Mouse (Mus musculus) midbrain, embryonic 16.5 days (tissue): ENCODE results near the gene Erbb4. TPM values are rescaled to one million over a fixed set of nuclear protein-coding genes. Genes with fewer than 3 reads are reported as not detected.
"Not testable (repeated sequence)": the region's sequence is repeated elsewhere in the genome, so short reads cannot be mapped to it uniquely, and the experiment has no call there.

Experiments
- ATAC-seq: fragments of 200-750 bp; cut with Nextera tagmentation; 2 replicates; pipeline ENCODE4 v1.8.0; 2017; ENCODE audit warnings: moderate TSS enrichment
- H3K27ac ChIP-seq: fragments of 300-500 bp; sonication (generic); 2 replicates; pipeline ENCODE4 v1.5.1; 2014; ENCODE audit warnings: mild to moderate bottlenecking, low read length, mixed read lengths
- H3K27me3 ChIP-seq: fragments of 300-500 bp; sonication (generic); 2 replicates; pipeline ENCODE4 v1.6.1; 2014; ENCODE audit warnings: low read depth, low read length, mixed read lengths; ENCODE audit not compliant: control insufficient read depth, insufficient read depth
- H3K36me3 ChIP-seq: fragments of 300-500 bp; sonication (generic); 2 replicates; pipeline ENCODE4 v1.6.1; 2014; ENCODE audit warnings: mild to moderate bottlenecking, low read length, moderate library complexity, mixed read lengths; ENCODE audit not compliant: control insufficient read depth, insufficient read depth
- H3K4me1 ChIP-seq: fragments of 300-500 bp; sonication (generic); 2 replicates; pipeline ENCODE4 v1.6.1; 2014; ENCODE audit warnings: mild to moderate bottlenecking, low read length, mixed read lengths; ENCODE audit not compliant: control insufficient read depth, insufficient read depth
- H3K4me2 ChIP-seq: fragments of 300-500 bp; sonication (generic); 2 replicates; pipeline ENCODE4 v1.6.1; 2014; ENCODE audit warnings: mild to moderate bottlenecking, low read length, mixed read lengths
- H3K4me3 ChIP-seq: fragments of 300-500 bp; sonication (generic); 2 replicates; pipeline ENCODE4 v1.5.1; 2014; ENCODE audit warnings: low read depth, mild to moderate bottlenecking, low read length, moderate library complexity, mixed read lengths
- H3K9ac ChIP-seq: fragments of 300-500 bp; sonication (generic); 2 replicates; pipeline ENCODE4 v1.6.1; 2014; ENCODE audit warnings: low read depth, low read length, mixed read lengths
- H3K9me3 ChIP-seq: fragments of 300-500 bp; sonication (generic); replicated peaks from 2 replicates; pipeline ENCODE4 v1.6.1; 2014; ENCODE audit warnings: mild to moderate bottlenecking, low read length, mixed read lengths; ENCODE audit not compliant: control insufficient read depth, poor library complexity, severe bottlenecking
- WGBS: fragments of 180-500 bp; shearing (Covaris S2); extraction: QIAGEN DNeasy Blood & Tissue Kit; methylation state at CpG from one replicate; pipeline ENCODE4 v1.1.7; 2014; 5-methylcytosine and 5-hydroxymethylcytosine counted together
- polyA plus RNA-seq: library from polyadenylated mRNA; unstranded; fragments of >200 nt; fragmentation: Nextera tagmentation; extraction: Ambion mirVana; gene quantifications from 2 replicates; pipeline ENCODE4 v1.2.1, GENCODE M21; 2015

Gene Erbb4
- polyA plus RNA-seq, 1 experiment from 2014 or later = 10.5 TPM

DNA sequence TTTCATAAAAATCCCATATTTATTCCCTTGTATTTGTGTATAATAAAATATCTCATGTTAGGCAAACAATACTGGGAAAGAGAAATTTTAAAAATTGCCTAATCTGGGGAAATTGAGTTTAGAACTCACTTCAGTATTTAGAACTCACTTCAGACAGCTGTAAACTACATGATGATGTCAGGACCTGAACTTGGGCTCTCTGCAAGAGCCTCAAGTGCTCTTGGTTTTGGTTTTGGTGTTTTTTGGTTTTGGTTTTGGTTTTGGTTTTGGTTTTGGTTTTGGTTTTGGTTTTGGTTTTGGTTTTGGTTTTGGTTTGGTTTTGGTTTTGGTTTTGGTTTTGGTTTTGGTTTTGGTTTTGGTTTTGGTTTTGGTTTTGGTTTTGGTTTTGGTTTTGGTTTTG, 341.8 kb downstream of the Erbb4 start:
- H3K9me3 ChIP-seq, H3K4me2 ChIP-seq, H3K36me3 ChIP-seq, H3K4me1 ChIP-seq, H3K27ac ChIP-seq, ATAC-seq, H3K9ac ChIP-seq, H3K4me3 ChIP-seq, H3K27me3 ChIP-seq: not testable (repeated sequence)

DNA sequence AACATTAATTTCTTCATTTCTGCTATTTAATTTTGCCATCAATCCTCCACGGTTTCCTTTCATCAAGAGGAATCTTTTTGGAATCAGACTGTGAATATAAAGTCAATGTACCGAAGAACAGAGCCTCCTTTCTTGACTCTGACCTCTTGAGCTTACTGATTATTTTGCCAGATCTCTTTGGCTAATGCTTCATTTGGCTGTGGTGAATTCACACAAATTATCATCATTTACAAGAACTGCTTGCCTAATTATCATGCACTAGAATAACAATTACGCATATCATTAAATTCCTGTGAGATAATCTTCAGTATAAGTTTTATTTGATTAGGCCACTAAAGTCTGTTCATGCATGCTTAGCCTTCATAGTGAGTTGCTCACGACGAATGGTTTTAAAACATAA, 345.4 kb downstream of the Erbb4 start:
- no peaks in the 10 kb centered on the region for H3K9me3 ChIP-seq
- H3K4me1 ChIP-seq = no peaks in the 10 kb centered on the region
- no peak overlapping the region for H3K9ac ChIP-seq
- no peak overlapping the region for H3K27ac ChIP-seq
- no peak overlapping the region for H3K4me2 ChIP-seq
- no peak overlapping the region for H3K4me3 ChIP-seq
- 57% methylated on average over 5 of the region's 5 CpGs for WGBS
- no peaks in the 10 kb centered on the region for H3K36me3 ChIP-seq
- no peak for ATAC-seq
- no peaks in the 10 kb centered on the region for H3K27me3 ChIP-seq

DNA sequence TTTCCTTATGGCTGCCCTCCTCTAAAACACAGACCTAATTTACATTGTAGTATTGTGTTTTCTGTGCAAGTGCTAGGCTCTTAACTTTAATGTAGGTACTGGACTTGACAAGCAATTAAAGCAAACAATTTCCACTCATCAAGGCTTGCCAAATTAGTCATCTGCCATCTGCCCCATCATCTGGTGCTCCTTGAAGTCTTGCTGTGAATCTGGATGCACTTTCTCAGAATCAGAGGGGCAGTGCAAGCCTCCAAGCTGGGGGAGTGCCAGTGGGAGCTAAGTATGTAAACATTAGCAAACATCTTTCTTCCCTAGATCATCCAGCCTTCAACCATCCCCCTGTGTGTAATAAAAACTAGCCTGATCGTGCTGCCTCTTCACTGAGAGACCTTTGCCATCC, 358.9 kb downstream of the Erbb4 start:
- ATAC-seq = no peak

GRCm38 (mm10) chr1:68681478-68681877, 426.4 kb downstream of the Erbb4 start:
- no peak for ATAC-seq
- Histone ChIP-seq H3K36me3 (no peaks in the 10 kb centered on the region), H3K9ac (no peak overlapping the region), H3K4me1 (no peaks in the 10 kb centered on the region), H3K9me3 (no peaks in the 10 kb centered on the region), H3K27me3 (no peaks in the 10 kb centered on the region), H3K4me3 (no peak overlapping the region), H3K27ac (no peak overlapping the region), H3K4me2 (no peak overlapping the region)

More for the DNA sequence above, 358.9 kb downstream of the Erbb4 start:
- Histone ChIP-seq H3K4me2 (no peak overlapping the region), H3K36me3 (no peaks in the 10 kb centered on the region), H3K27me3 (no peaks in the 10 kb centered on the region), H3K9ac (no peak overlapping the region), H3K9me3 (no peaks in the 10 kb centered on the region), H3K4me3 (no peak overlapping the region), H3K27ac (no peak overlapping the region), H3K4me1 (peaks cover 3% of the 10 kb centered on the region; the same call in 1 of the 2 replicates)
- 19% methylated on average over 1 of the region's 1 CpGs for WGBS

DNA sequence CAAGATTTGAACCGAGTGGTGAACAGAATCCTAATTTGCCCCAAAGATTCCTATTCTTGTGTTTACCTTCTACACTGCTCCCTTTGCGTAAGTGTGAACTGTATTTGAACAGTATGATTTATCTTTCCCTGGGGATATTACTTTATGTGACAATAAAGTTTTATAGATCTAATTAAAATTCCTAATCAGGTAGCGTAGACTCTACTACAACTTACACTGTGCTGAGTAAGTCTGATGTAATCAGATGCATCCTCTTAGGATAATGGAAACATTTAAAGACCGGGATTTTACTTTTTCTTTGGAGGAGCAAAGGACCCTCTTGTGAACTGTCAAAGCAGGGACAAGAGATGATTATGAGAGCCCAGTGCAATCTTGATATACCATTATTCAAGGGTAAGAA, 433.2 kb downstream of the Erbb4 start:
- Histone ChIP-seq H3K4me1 (no peaks in the 10 kb centered on the region), H3K4me3 (no peak overlapping the region), H3K27me3 (no peaks in the 10 kb centered on the region), H3K27ac (no peak overlapping the region), H3K9me3 (no peaks in the 10 kb centered on the region), H3K36me3 (no peaks in the 10 kb centered on the region), H3K4me2 (no peak overlapping the region), H3K9ac (no peak overlapping the region)
- 87% methylated on average over 4 of the region's 4 CpGs for WGBS
- no peak for ATAC-seq

GRCm38 (mm10) chr1:68666831-68667601, 440.8 kb downstream of the Erbb4 start:
- H3K9ac ChIP-seq = no peak overlapping the region
- no peak overlapping the region for H3K4me3 ChIP-seq
- no peaks in the 10 kb centered on the region for H3K27me3 ChIP-seq
- no peak overlapping the region for H3K4me2 ChIP-seq
- no peaks in the 10 kb centered on the region for H3K36me3 ChIP-seq
- no peaks in the 10 kb centered on the region for H3K4me1 ChIP-seq
- WGBS = 82% methylated on average over 10 of the region's 10 CpGs
- no peak overlapping the region for H3K27ac ChIP-seq
- H3K9me3 ChIP-seq = no peaks in the 10 kb centered on the region
- ATAC-seq = no peak

DNA sequence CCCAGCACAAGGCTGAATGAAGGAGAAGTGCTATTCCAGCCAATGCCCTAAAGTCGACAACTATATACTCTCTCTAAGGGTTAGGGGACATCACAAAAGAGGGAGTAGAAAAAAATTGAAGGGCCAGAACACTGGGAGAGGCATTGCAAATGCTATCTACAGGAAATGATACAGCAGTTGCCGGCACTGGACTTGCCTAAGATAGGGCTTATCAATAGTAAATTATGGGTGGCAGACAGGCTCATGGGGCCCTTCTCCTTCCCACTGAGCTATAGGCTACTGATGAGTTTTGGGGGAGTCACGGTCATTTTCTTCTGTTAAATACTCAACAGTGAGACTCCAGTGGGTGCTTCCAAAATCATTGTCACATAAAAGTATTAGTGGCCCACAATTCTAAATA, 517.4 kb downstream of the Erbb4 start:
- ATAC-seq = no peak
- H3K27me3 ChIP-seq = no peaks in the 10 kb centered on the region
- H3K9me3 ChIP-seq = no peaks in the 10 kb centered on the region
- H3K4me1 ChIP-seq = no peaks in the 10 kb centered on the region
- no peak overlapping the region for H3K4me2 ChIP-seq
- 95% methylated on average over 3 of the region's 3 CpGs for WGBS
- no peaks in the 10 kb centered on the region for H3K36me3 ChIP-seq
- H3K27ac ChIP-seq = no peak overlapping the region
- no peak overlapping the region for H3K4me3 ChIP-seq
- no peak overlapping the region for H3K9ac ChIP-seq

DNA sequence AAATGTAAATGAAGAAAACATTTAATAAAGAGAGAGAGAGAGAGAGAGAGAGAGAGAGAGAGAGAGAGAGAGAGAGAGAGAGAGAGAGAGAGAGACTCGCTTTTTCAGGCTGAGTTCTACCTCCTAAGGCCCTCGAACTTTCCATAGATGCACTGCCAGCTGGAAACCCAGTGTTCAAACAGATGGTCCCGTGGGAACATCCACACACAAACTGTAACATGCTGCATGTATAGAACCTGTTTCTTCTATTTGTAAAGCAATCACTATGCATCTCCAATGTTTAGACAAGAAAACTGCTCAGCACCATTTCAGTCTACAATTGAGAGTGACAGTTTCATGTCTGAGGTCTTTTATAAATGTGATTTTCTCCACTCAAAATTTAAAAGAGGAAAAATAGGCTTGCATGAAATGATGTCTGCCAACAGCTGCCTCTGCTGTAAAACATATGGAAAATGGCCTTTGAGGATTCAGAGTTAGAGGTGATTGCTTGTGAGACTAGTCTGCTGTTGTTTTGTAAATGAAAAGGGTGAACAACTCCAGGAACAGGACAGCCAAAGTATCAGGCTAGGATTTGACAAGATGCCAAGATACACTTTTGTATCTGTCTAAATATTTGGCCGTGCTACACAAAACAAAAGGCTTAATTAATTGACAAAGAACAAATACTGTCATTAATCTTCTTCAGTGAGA, 533.9 kb downstream of the Erbb4 start:
- Histone ChIP-seq H3K9me3 (no peaks in the 10 kb centered on the region), H3K27ac (no peak overlapping the region), H3K4me3 (no peak overlapping the region), H3K4me1 (no peaks in the 10 kb centered on the region; the same call in 1 of the 2 replicates), H3K27me3 (no peaks in the 10 kb centered on the region), H3K36me3 (no peaks in the 10 kb centered on the region), H3K4me2 (no peak overlapping the region), H3K9ac (no peak overlapping the region)
- ATAC-seq = no peak
- WGBS = 69% methylated on average over 4 of the region's 4 CpGs

- H3K9ac ChIP-seq = no peak overlapping the region
- H3K27ac ChIP-seq = no peak overlapping the region
- no peak for ATAC-seq
- no peaks in the 10 kb centered on the region for H3K27me3 ChIP-seq
- H3K4me3 ChIP-seq = no peak overlapping the region
- no peaks in the 10 kb centered on the region for H3K36me3 ChIP-seq
- no peaks in the 10 kb centered on the region; the same call in 1 of the 2 replicates for H3K4me1 ChIP-seq
- 84% methylated on average over 1 of the region's 1 CpGs for WGBS
- no peaks in the 10 kb centered on the region for H3K9me3 ChIP-seq
- no peak overlapping the region for H3K4me2 ChIP-seq
Measured at GRCm38 (mm10) chr1:68570924-68571323, 536.9 kb downstream of the Erbb4 start.
